Mouse (Mus musculus) adrenal gland, postnatal 14 days (tissue): ENCODE measurements around the gene Eef2. TPM values are rescaled to one million over a fixed set of nuclear protein-coding genes. Genes with fewer than 3 reads are reported as not detected.
A peak's percentile ranks its signal among the peaks of the same experiment; 100 is the strongest.
"Not testable (repeated sequence)": the region's sequence is repeated elsewhere in the genome, so short reads cannot be mapped to it uniquely, and the experiment has no call there.

Experiments used
- DNase-seq: peaks from one replicate; pipeline ENCODE4 v3.0.0; 2021; ENCODE audit warnings: mixed read lengths
- total RNA-seq: library from RNA; stranded (reverse); gene quantifications from 2 replicates; pipeline ENCODE4 v1.2.3, GENCODE M21; 2021

Gene Eef2
- total RNA-seq, 1 experiment from 2014 or later = 1,390 TPM

GRCm38 (mm10) chr10:81200605-81201287, 24.3 kb downstream of the Eef2 start:
- DNase-seq = no peak

GRCm38 (mm10) chr10:81201807-81202758, 25.7 kb downstream of the Eef2 start, which contains the start of gene Nmrk2:
Gene Nmrk2, minus strand, starts transcription at chr10:81202051.
- DNase-seq = no peak

GRCm38 (mm10) chr10:81202978-81203720, 26.7 kb downstream of the Eef2 start:
- no peak for DNase-seq

- no peak for DNase-seq
Measured at GRCm38 (mm10) chr10:81204137-81204536, 27.7 kb downstream of the Eef2 start.

GRCm38 (mm10) chr10:81210154-81210553, 33.7 kb downstream of the Eef2 start:
- no peak for DNase-seq

GRCm38 (mm10) chr10:81216260-81216659, 39.8 kb downstream of the Eef2 start:
- DNase-seq = no peak

- no peak for DNase-seq
Measured at GRCm38 (mm10) chr10:81216810-81217209, 40.4 kb downstream of the Eef2 start.

- not testable (repeated sequence) for DNase-seq
Measured at GRCm38 (mm10) chr10:81217267-81217666, 40.8 kb downstream of the Eef2 start.

- peak; percentile 83 for DNase-seq
Measured at GRCm38 (mm10) chr10:81217964-81218363, 41.5 kb downstream of the Eef2 start.

- no peak for DNase-seq
Measured at GRCm38 (mm10) chr10:81221402-81222015, 45.1 kb downstream of the Eef2 start.

GRCm38 (mm10) chr10:81223731-81224130, 47.3 kb downstream of the Eef2 start:
- DNase-seq = not testable (repeated sequence)

GRCm38 (mm10) chr10:81229735-81230437, 53.5 kb downstream of the Eef2 start:
- DNase-seq = no peak

GRCm38 (mm10) chr10:81230438-81231332, 54.3 kb downstream of the Eef2 start, which contains the start of gene Atcay:
Gene Atcay, minus strand, starts transcription at chr10:81230833.
- peak; percentile 41 for DNase-seq

GRCm38 (mm10) chr10:81231436-81231835, 55.0 kb downstream of the Eef2 start:
- DNase-seq = no peak

Other genes starting within 250 kb of the Eef2 start
- 29.8 and 91.3 TPM in 2 replicates for gene Gadd45b, start 246.6 kb upstream of the Eef2 start, total RNA-seq
- gene Gng7, start 161.7 kb upstream of the Eef2 start, total RNA-seq = 5.9 and 6.2 TPM in 2 replicates
- gene Diras1, start 151.0 kb upstream of the Eef2 start, total RNA-seq = 2.1 and 2.3 TPM in 2 replicates
- 30.3 and 30.5 TPM in 2 replicates for gene Slc39a3, start 139.2 kb upstream of the Eef2 start, total RNA-seq
- gene Sgta, start 116.5 kb upstream of the Eef2 start, total RNA-seq = 212 and 215 TPM in 2 replicates
- gene Thop1, start 106.6 kb upstream of the Eef2 start, total RNA-seq = 56.0 and 60.6 TPM in 2 replicates
- gene Creb3l3, start 77.8 kb upstream of the Eef2 start, total RNA-seq = 2.5 and 26.5 TPM in 2 replicates
- gene Map2k2, start 70.7 kb upstream of the Eef2 start, total RNA-seq = 161 and 163 TPM in 2 replicates
- gene Zbtb7a, start 41.4 kb upstream of the Eef2 start, total RNA-seq = 66.9 and 73.8 TPM in 2 replicates
- 27.3 and 28.3 TPM in 2 replicates for gene Pias4, start 8.7 kb upstream of the Eef2 start, total RNA-seq
- gene Dapk3, start 6.4 kb downstream of the Eef2 start, total RNA-seq = 58.3 and 62.2 TPM in 2 replicates
- not detected in 2 replicates for gene 4930442H23Rik, start 7.2 kb downstream of the Eef2 start, total RNA-seq
- not detected in 2 replicates for gene Nmrk2, start 25.4 kb downstream of the Eef2 start, total RNA-seq
- gene Atcay, start 54.2 kb downstream of the Eef2 start, total RNA-seq = 2.1 and 3.5 TPM in 2 replicates
- gene Zfr2, start 56.5 kb downstream of the Eef2 start, total RNA-seq = 11.0 and 12.5 TPM in 2 replicates
- gene Matk, start 76.3 kb downstream of the Eef2 start, total RNA-seq = 2.1 and 2.9 TPM in 2 replicates
- 108 and 113 TPM in 2 replicates for gene Mrpl54, start 90.3 kb downstream of the Eef2 start, total RNA-seq
- 95.0 and 100 TPM in 2 replicates for gene Apba3, start 90.3 kb downstream of the Eef2 start, total RNA-seq
- gene Tjp3, start 115.0 kb downstream of the Eef2 start, total RNA-seq = 0.90 and 1.6 TPM in 2 replicates
- 38.7 and 46.9 TPM in 2 replicates for gene Pip5k1c, start 116.3 kb downstream of the Eef2 start, total RNA-seq
- 33.1 and 40.7 TPM in 2 replicates for gene Cactin, start 144.5 kb downstream of the Eef2 start, total RNA-seq
- gene Tbxa2r, start 152.1 kb downstream of the Eef2 start, total RNA-seq = 38.6 and 47.0 TPM in 2 replicates
- 4.6 and 5.1 TPM in 2 replicates for gene Gipc3, start 166.6 kb downstream of the Eef2 start, total RNA-seq
- gene Hmg20b, start 173.8 kb downstream of the Eef2 start, total RNA-seq = 83.0 and 90.1 TPM in 2 replicates
- 15.2 and 16.3 TPM in 2 replicates for gene Mfsd12, start 180.9 kb downstream of the Eef2 start, total RNA-seq
- gene 4930404N11Rik, start 189.2 kb downstream of the Eef2 start, total RNA-seq = 2.0 and 2.1 TPM in 2 replicates
- gene Fzr1, start 201.9 kb downstream of the Eef2 start, total RNA-seq = 40.5 and 43.3 TPM in 2 replicates
- gene Dohh, start 207.8 kb downstream of the Eef2 start, total RNA-seq = 52.6 and 55.6 TPM in 2 replicates
- gene Gm48551, start 207.8 kb downstream of the Eef2 start, total RNA-seq = 0.48 and 1.6 TPM in 2 replicates
- 0.64 and 2.1 TPM in 2 replicates for gene Gm48552, start 212.4 kb downstream of the Eef2 start, total RNA-seq
- gene Smim24, start 216.4 kb downstream of the Eef2 start, total RNA-seq = 0.94 and 1.9 TPM in 2 replicates